Comparison of ENCODE assay signal across 8 mouse cellular contexts in genomic region chr2:163914107-163914506, GRCm38 (mm10). TPM values are rescaled to one million over a fixed set of nuclear protein-coding genes. Genes with fewer than 3 reads are reported as not detected.
DNase-seq lines count a peak whose midpoint lies in the region; ATAC-seq and TF ChIP-seq lines count a peak whose summit lies in the region.

No protein-coding gene starts in this region.

- TF ChIP-seq EP300 in stomach, postnatal 0 days (optimal IDR thresholded peaks at IDR 0.05): no peak

- peak; percentile 79 for ATAC-seq in neural tube, embryonic 15.5 days (ENCODE audit: low FRiP score)
- ATAC-seq in stomach, postnatal 0 days (ENCODE audit: low FRiP score, low TSS enrichment): no peak

- H3K27me3 ChIP-seq in neural tube, embryonic 15.5 days (replicated peaks): peaks cover 9% of the 10 kb centered on the region; the same call in 1 of the 2 replicates
- H3K27me3 ChIP-seq in stomach, postnatal 0 days (ENCODE audit: control insufficient read depth, insufficient read depth, low read length): peaks cover 11% of the 10 kb centered on the region

- no peaks in the 10 kb centered on the region for H3K9me3 ChIP-seq in neural tube, embryonic 15.5 days (replicated peaks)
- H3K9me3 ChIP-seq in stomach, postnatal 0 days (ENCODE audit: control insufficient read depth, low read length): no peaks in the 10 kb centered on the region

- H3K9ac ChIP-seq in neural tube, embryonic 15.5 days (replicated peaks): peak overlapping the region; percentile 26; the same call in 1 of the 2 replicates
- H3K9ac ChIP-seq in stomach, postnatal 0 days (ENCODE audit: low read length): no peak overlapping the region

- no peak for TF ChIP-seq CTCF in stomach, postnatal 0 days (IDR thresholded peaks at IDR 0.05; ENCODE audit: low read depth)

- H3K4me3 ChIP-seq in neural tube, embryonic 15.5 days (replicated peaks): peak overlapping the region; percentile 19
- H3K4me3 ChIP-seq in stomach, postnatal 0 days (ENCODE audit: low read depth, low read length): no peak overlapping the region

- peaks cover 62% of the 10 kb centered on the region for H3K4me1 ChIP-seq in neural tube, embryonic 15.5 days
- H3K4me1 ChIP-seq in stomach, postnatal 0 days (replicated peaks; ENCODE audit: control insufficient read depth, insufficient read depth): no peaks in the 10 kb centered on the region

- 2% methylated on average over 10 of the region's 10 CpGs for WGBS in neural tube, embryonic 15.5 days
- WGBS in stomach, postnatal 0 days: 10% methylated on average over 10 of the region's 10 CpGs

- H3K4me2 ChIP-seq in neural tube, embryonic 15.5 days: peak overlapping the region; percentile 54
- no peak overlapping the region for H3K4me2 ChIP-seq in stomach, postnatal 0 days (replicated peaks; ENCODE audit: low read depth)

- H3K27ac ChIP-seq in neural tube, embryonic 15.5 days (replicated peaks): peak overlapping the region; percentile 75
- H3K27ac ChIP-seq in stomach, postnatal 0 days (replicated peaks): no peak overlapping the region

- peak; percentile 41 to 42 for DNase-seq in cerebellum, postnatal 36 days
- peak; percentile 25 for DNase-seq in forelimb bud, embryonic 11.5 days (ENCODE audit: low read depth, low spot score)
- peak; percentile 74 to 78 for DNase-seq in left cerebral cortex, adult 18-20 months (ENCODE audit: low spot score in 2 of 2)
- DNase-seq in stomach, postnatal 0 days (ENCODE audit: low spot score): no peak
- no peak for DNase-seq in gastrocnemius, postnatal 14 days
- DNase-seq in lung, postnatal 36 days: no peak
- DNase-seq in urinary bladder, postnatal 14 days (ENCODE audit: low spot score): no peak

- intact Hi-C loops in gastrocnemius, postnatal 14 days (cut with DNase I; ENCODE audit: low total_unique reads): no loop called here

- H3K36me3 ChIP-seq in neural tube, embryonic 15.5 days: no peaks in the 10 kb centered on the region
- no peaks in the 10 kb centered on the region for H3K36me3 ChIP-seq in stomach, postnatal 0 days (ENCODE audit: control insufficient read depth, insufficient read depth, low read length)

RNA-seq across cellular contexts. Expression of gene Rims4, which starts 4.4 kb away (rescaled TPM):
- 10 to 100 TPM; 85.6 TPM for total RNA-seq in left cerebral cortex, adult 18-20 months (2021)
- polyA plus RNA-seq in neural tube, embryonic 15.5 days (2015; fragmentation: Nextera tagmentation; extraction: Ambion mirVana): 13.0 and 17.8 TPM in 2 replicates
- 0.22 and 0.41 TPM in 2 replicates for polyA plus RNA-seq in stomach, postnatal 0 days (2015; fragmentation: Nextera tagmentation; extraction: Ambion mirVana)
- under 1 TPM; 0.60 to 0.62 TPM for total RNA-seq in gastrocnemius, postnatal 14 days (2021)

Comparison
In these comparisons a context has a peak if more than half of its experiments do, and no peak if none do; other contexts are left out.
1. DNase-seq: peak in cerebellum, postnatal 36 days (2 of 2), forelimb bud, embryonic 11.5 days (single experiment) and left cerebral cortex, adult 18-20 months (2 of 2); none in stomach, postnatal 0 days (single experiment), gastrocnemius, postnatal 14 days (single experiment), lung, postnatal 36 days (single experiment) and urinary bladder, postnatal 14 days (single experiment).
2. RNA of gene Rims4, which starts 4.4 kb away (total RNA-seq): 85.6 TPM in left cerebral cortex, adult 18-20 months; 0.60 to 0.62 TPM in gastrocnemius, postnatal 14 days; every median in the first group is over 10 times any median in the second.